Mouse (Mus musculus): ENCODE measurements around the gene Cyp2j8. TPM values are rescaled to one million over a fixed set of nuclear protein-coding genes. Genes with fewer than 3 reads are reported as not detected.

Gene Cyp2j8
- polyA plus RNA-seq (2017; shearing (Covaris generic)), result not detected

DNA sequence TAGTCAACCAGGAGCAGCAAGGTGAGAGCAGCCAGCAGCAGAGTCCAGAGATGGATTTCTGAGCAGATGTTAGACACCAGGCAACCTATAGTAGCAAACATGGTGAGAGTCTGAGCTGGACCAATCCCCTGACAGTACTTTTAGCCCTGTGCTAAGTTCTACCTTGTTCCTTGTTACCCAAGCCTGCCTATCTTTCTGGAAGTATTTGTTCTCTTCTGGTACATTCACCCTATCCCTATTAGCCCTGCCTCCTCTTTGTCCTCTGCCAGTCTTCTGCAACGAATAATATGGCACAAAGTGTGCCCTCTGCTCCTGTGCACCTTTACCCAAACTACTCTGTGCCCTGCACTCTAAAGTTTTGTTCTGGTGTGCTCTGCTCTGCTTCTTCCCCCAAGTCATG is at the start of gene Cyp2j8:
Gene Cyp2j8 (minus strand): TSS at position 101 of the 400 bp plus-strand sequence.

DNA sequence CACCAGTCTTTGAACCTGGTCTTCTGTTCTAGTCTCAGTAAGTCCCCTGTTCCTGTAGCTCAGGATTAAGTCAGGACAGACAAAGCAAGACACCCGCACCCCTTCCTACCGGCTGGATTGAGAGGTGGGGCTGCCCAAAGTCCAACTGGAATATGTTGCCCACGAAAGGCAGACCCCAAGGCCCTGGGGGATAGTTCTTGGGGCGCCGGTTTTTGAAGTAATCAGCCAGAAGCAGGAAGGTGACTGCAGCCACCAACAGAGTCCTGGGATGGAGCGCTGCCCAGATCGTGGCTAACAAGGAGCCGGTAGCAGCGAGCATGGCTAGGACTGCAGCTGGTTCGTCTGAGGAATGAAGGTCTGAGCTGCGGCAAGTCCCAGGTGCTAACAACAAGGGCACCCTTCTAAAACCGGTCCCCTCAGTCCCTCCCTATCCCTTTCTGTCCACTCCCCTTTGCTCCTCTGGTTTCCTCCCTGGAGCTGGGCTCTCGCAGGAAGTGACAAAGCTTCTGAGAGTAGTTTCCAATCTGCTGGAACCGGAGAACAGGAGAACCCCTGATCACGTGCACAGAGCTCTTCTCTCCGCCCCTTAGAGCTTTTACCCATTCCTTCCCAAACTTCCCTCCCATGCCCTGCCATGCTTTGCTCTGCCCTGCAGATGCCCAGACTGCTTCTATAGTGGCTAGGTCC is 46.1 kb upstream of the Cyp2j8 start, which contains the start of gene Cyp2j6:
Gene Cyp2j6 (minus strand): TSS at position 529 of the 687 bp plus-strand sequence.

Other genes starting within 250 kb of the Cyp2j8 start
- gene Cyp2j11, start 158.7 kb downstream of the Cyp2j8 start, polyA plus RNA-seq (2017; shearing (Covaris generic)), result not detected
- not detected for gene Cyp2j6, start 46.3 kb upstream of the Cyp2j8 start, polyA plus RNA-seq (2017; shearing (Covaris generic))
- 0.14 TPM for gene Cyp2j9, start 84.2 kb upstream of the Cyp2j8 start, polyA plus RNA-seq (2017; shearing (Covaris generic))
- not detected for gene Cyp2j5, start 156.8 kb upstream of the Cyp2j8 start, polyA plus RNA-seq (2017; shearing (Covaris generic))

Data from naive thymus-derived CD4-positive, alpha-beta T cell, adult 5 months (primary cell).